Mouse (Mus musculus) heart, postnatal 4 days (tissue): ENCODE data around the gene Gm9944. TPM values are rescaled to one million over a fixed set of nuclear protein-coding genes. Genes with fewer than 3 reads are reported as not detected.

Source experiments
- DNase-seq: peaks from one replicate; pipeline ENCODE4 v3.0.0; 2021
- total RNA-seq, 2 experiments: library from RNA; stranded (reverse); gene quantifications; 2 replicates each; pipeline ENCODE4 v1.2.3; 2021

Gene Gm9944
- total RNA-seq: not detected

DNA sequence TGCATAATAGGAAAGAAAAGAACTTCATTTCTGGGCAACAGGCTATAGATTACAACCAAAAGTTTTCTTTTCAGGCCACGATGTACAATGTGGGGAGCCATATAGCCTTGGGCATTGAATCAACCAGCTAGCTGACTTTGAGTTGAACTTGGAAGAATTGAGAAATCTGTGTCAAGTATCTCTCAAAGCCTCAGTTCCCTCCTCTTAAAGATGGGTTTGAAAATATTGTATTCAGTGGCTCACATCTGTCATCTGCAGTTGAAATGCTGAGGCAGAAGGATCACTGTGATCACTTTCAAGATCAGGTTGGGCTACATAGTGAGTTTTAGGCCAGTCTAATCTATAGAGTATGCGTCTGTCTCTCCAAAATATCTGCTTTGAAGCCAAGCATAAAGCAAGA, at the start of gene Gm9944:
Gene Gm9944, minus strand, starts transcription at position 101 of the 400 bp plus-strand sequence.
- no peak for DNase-seq

DNA sequence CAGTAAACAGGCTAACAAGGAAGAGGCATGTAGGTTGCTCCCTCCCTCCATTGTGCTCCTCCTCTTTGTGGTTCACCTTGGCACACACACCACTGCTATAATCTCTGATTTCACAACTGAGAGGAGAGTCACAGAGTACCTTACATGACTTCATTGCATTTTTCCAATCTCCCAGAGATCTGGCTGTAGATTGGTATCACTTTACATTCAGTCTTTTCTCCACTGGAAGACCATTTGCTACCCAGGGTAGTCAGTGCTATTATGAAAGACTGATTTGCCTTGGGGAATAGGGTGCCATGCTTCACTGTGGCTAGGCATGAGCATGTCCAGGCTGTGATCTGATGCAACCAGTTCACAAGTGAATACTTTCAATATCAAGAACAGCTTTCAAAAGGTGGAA, 40.2 kb upstream of the Gm9944 start:
- DNase-seq: no peak

DNA sequence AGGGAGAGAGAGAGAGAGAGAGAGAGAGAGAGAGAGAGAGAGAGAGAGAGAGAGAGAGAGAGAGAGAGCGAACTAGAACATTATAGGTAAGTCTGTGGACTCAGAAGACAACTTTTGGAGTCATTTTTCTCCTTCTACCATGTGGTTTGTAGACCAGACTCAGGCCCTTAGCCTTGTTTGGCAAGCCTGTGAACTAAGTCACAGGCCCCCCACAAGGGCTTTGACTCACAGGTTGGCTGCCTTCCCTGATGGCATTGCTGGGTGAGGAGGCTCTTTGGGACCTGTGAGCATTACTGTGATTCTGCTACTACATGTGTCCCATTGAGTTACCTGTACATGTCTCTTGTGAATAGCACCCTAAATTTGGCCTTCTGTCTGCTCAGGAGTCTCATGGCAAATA, 15.0 kb upstream of the Gm9944 start:
- no peak for DNase-seq

DNA sequence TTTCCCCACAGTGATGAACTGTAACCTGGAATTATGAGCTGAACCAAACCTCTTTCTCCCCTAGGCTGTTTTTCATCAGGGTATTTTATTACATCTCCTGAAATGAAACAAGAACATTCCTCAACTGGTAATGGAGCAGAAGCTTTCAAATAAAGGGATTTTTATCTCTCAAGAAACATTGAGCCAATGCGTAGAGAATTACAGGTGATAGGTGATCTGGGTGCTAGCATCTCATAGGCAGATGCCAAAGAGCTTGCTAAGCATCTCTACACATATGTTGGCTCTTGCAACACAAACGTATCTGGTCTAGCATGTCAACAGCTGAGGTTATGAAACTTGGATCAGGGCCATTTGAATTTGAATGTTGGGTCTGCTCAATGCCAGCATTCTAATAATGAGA, 12.1 kb upstream of the Gm9944 start:
- DNase-seq: no peak

DNA sequence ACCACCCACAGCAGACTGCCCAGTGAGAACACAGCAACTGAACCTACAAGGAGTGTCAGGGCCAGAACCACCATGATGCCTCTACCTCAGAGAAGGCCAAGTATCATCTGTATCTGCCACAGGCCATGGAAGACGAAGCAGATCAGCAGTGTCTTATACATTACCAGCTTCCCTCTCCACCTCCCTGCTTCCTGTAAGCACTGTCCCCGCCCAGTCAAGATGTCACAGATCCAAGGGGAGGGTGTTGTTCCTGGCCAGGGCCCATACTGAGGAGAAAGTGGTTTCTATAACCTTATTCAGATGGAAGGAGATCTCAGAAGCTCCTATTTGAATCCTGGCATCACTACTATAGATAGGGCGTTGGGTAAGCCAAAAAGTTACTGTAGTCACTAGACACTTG, 10.5 kb upstream of the Gm9944 start, which contains the start of gene Aadacl3:
Gene Aadacl3, minus strand, starts transcription at position 101 of the 400 bp plus-strand sequence.
- DNase-seq: no peak

DNA sequence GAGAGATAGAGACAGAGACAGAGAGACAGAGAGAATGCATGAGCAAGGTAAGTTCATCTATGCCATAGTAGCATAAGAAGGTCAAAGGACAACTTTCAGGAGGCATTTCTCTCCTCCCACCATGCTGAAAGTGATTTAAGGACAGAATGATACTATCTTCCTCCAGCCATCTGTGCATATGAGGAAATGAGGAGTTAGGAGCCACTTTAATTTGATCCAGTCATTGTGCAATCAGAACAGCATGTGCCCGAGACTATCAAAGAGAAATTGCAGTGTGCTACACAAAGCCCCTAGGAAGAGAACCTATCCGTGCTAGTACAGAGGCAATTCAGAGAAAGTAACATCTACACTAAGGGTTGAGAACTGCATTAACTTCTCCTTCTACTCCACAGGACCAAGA, 4.6 kb downstream of the Gm9944 start:
- DNase-seq: no peak

DNA sequence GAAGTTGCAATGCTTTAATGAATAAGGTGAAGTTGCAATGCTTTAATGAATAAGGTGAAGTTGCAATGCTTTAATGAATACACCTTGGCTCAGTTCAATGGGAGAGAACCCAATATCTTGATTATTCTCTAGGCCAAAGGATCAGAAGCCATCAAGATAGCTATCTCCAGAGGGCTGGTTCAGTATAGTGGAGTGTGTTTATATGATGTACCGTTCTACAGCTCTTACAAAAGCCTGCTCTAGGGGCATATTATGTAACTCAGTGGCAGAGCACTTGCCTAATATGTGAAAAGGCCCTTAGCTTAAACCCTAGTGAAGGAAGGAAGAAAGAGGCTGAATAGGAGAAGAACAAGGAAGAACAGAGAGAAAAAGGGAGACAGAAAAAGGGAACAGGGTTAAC, 11.5 kb downstream of the Gm9944 start:
- no peak for DNase-seq

DNA sequence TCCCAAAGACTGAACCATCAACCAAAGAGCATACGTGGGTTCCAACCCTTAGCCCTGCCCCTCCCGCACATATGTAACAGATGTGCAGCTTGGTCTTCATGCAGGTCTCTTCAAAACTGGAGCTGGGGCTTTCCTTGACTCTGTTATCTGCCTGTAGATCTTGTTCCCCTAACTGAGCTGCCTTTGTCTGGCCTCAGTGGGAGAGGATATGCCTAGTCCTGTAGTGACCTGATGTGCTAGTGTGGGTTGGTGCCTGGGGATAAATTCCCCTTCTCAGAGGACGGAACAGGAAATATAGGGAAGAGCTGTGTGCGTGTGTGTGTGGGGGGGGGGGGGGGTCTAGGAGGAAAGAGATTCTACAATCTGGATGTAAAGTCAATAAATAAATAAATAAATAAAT, 12.0 kb downstream of the Gm9944 start:
- DNase-seq: no peak

DNA sequence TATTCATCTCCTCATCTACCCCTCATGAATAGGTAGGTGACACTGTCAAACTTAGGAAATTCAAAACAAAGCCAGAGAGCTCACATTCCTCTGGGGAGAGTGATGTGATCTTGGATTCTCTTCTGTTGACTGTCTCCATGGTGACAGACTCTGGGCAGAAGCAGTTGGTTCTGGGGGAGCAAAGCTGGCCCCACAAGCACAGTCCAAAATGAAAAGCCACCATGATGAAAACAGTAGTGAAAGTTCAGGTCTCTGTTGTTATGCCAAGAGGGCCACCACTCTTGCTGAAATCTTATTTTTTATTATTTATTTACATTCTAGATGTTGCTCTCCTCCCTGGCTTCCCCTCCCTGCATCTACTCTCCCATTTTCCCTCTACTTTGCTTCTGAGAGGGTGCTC, 14.4 kb downstream of the Gm9944 start, which contains the start of gene 1700012P22Rik:
Gene 1700012P22Rik, minus strand, starts transcription at position 101 of the 400 bp plus-strand sequence.
- DNase-seq: no peak

DNA sequence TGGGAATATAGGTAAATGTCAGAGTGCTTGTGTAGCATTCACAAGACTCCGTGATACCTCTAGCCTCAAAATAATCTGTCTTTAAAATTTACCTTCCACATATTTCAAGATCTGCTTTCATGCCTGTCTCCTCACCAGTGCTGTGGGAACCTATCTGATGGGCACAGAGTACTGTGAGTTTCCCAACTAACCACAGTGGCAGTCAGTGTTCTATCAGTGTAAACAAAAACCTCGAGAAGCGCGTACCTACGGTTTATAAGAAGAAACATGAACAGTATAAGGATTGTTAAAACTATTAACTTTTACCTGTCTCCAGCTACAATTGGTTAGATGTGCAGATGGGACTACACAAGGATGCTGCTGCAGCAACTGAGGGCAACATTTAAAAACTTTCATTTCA, 19.9 kb downstream of the Gm9944 start:
- no peak for DNase-seq

DNA sequence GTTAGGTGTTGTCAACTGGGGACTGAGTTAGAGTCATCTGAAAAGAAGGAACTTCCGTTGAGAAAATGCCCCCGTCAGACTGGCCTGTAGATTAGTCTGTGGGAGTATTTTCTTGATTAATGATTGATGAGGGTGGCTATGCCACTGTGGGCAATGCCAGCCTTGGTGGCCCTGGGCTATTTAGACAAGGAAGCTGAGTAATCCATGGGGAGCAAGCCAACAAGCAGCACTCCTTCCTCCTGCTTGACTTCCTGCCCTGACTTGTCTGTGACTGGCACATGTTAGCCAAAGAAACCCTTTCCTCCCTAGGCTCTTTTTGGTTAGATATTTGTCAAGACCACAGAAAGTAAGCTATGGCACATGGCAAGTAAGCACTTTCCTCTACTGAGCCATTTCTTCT, 22.4 kb downstream of the Gm9944 start:
- no peak for DNase-seq

DNA sequence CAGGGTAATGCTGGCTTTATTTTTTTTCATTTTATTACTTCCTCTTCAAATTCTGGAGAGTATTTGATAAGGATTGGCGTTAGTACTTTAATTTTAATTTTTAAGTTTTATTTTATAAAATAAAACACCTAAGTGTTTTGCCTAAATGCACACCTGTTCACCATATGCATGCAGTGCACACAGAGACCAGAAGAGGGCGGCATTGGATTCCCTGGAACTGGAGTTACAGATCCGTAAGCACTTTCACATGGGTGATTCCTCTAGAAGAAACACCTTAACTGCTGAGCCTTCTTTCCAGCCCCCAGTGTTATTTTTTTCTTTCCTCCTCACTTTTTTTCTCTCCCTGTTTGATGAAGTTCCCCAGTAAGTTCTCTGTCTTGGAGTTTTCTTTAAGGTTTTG, 24.2 kb downstream of the Gm9944 start:
- DNase-seq: peak; percentile 19

DNA sequence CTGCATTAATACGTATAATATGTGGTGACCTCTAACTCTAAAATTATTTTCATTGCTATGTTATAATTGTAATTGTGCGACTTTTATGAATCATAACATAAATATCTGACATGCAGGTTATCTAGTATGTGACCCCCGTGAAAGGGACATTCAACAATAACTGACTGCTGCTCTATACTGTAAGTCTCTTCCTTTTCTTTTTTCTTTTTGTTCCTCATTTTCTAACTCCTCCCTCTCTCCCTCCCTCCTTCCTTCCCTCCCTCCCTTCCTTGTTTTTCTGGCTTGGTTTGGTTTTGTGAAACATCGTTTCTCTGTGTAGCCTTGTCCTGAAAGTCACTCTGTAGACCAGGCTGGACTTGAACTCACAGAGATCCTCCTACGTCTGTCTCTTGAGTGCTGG, 28.5 kb downstream of the Gm9944 start:
- no peak for DNase-seq

DNA sequence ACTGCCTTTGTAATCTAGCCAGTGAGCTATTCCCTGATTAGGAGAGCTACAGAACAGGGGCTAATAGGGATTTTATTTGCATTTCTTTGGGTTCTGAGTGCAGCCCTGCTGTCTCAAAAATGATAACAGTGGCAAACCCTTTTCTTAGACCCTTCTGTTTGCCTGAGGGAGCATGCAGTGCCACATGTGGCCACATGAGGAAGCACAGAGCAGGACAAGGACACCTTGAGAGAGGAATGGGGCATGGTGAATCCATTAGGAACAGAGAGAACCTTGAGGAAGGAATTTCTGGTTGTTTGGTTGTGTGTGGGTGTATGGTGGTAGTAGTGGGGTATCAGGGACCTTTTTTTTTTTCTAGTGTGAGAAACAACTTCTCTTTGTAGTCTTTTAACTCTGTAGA, 32.5 kb downstream of the Gm9944 start:
- no peak for DNase-seq

DNA sequence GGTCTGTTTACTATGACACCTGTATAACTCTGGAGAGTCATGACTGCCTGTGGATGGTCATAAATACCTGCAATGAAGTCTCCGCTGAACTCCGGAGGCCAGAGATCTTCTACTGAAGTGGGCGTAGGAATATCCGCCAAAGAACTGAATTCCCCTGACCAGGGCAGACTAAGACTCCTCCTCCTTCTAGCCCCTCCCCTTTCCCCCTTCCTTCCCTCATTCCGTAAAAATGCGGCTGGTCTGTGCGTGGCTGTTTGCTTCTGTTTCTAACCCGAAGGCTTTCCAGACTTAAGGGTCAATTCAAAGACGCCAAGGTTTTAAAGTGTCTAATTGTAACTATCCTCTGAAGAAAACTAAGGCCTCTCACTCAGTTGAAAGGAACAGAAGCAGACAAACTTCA, 44.8 kb downstream of the Gm9944 start, which contains the start of gene Pramef12:
Gene Pramef12, minus strand, starts transcription at position 175 of the 400 bp plus-strand sequence.
- DNase-seq: no peak

DNA sequence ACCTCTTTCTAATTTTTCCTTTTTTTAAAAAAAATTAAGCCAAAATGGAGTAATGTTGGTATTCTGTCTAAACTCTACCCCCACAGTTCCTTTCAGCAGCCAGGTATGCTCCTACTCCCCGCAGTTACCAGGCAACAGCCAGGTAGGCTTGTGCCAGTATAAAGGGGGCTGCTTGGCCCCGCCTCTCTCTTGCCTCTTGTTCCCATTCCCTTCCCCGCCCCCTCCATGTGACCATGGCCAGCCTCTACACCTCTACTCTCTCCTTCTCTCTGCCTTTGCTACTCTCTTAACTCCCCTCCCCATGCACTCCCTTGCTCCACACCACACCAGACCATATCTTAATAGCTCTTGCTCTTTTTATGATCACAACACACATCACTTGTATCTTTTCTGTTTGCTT, 46.9 kb downstream of the Gm9944 start:
- no peak for DNase-seq

DNA sequence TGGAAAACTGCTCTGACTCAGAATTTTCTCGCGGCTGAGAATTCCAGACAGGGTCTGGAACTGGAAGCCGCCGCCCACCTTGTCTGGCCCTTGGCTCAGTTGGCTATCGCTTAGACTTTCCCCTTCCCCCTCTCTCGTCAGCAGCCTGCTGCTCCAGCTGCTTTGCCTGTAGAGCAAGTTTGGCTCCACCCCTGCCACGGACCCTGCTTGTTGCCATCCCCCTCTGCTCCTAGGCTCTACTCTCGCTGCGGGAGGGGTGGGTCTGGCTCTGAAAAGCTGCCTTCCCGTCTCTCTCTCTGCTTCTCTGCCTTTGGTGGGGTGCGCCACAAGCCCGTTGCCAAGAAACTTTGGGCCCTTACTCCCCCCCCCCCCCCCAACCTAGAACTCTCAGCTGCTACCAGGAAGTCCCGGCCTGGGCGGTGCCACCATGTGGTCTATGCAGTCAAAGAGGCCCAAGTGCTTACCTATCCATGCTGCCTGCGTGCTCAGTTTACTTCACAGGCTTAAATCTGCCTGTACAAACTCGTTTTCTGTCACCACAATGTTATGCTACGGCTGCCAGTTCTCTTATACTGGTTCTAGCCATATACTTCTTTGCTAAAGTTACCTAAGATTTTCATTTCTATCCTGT, 48.5 kb downstream of the Gm9944 start:
- peak; percentile 58 for DNase-seq

Other genes with a start within 250 kb of the Gm9944 start
- gene C87977, start 240.0 kb downstream of the Gm9944 start, total RNA-seq: not detected
- not detected for gene Pramel5, start 172.8 kb downstream of the Gm9944 start, total RNA-seq
- not detected for gene Gm13128, start 123.1 kb downstream of the Gm9944 start, total RNA-seq
- gene Gm13119, start 95.4 kb downstream of the Gm9944 start, total RNA-seq: not detected
- not detected for gene Pramef20, start 75.4 kb downstream of the Gm9944 start, total RNA-seq
- gene Pramef12, start 44.9 kb downstream of the Gm9944 start, total RNA-seq: not detected
- gene 1700012P22Rik, start 14.5 kb downstream of the Gm9944 start, total RNA-seq: not detected
- not detected for gene Aadacl3, start 10.4 kb upstream of the Gm9944 start, total RNA-seq
- gene 9430007A20Rik, start 66.5 kb upstream of the Gm9944 start, total RNA-seq: not detected
- gene Gm13124, start 111.8 kb upstream of the Gm9944 start, total RNA-seq: not detected
- not detected for gene Aadacl4, start 160.4 kb upstream of the Gm9944 start, total RNA-seq
- not detected for gene Gm436, start 233.1 kb upstream of the Gm9944 start, total RNA-seq